Mouse (Mus musculus) heart, embryonic 16.5 days (tissue): ENCODE results near the gene Lemd2. TPM values are rescaled to one million over a fixed set of nuclear protein-coding genes. Genes with fewer than 3 reads are reported as not detected.

Experiments used
- ATAC-seq: fragments of 200-750 bp; cut with Nextera tagmentation; replicated peaks from 2 replicates; pipeline ENCODE4 v1.8.0; 2017; ENCODE audit warnings: moderate number of reproducible peaks; ENCODE audit not compliant: insufficient read depth, low FRiP score; ENCODE audit errors: extremely low read depth
- H3K27ac ChIP-seq: fragments of 300-500 bp; sonication (generic); 2 replicates; pipeline ENCODE4 v1.5.1; 2014; ENCODE audit warnings: mild to moderate bottlenecking, low read length, control low read depth, moderate library complexity
- H3K27me3 ChIP-seq: fragments of 300-500 bp; sonication (generic); 2 replicates; pipeline ENCODE4 v1.6.1; 2014; ENCODE audit warnings: low read length, mixed read lengths; ENCODE audit not compliant: control insufficient read depth, insufficient read depth
- H3K36me3 ChIP-seq: fragments of 300-500 bp; sonication (generic); 2 replicates; pipeline ENCODE4 v1.6.1; 2014; ENCODE audit not compliant: control insufficient read depth, insufficient read depth
- H3K4me1 ChIP-seq: fragments of 300-500 bp; sonication (generic); 2 replicates; pipeline ENCODE4 v1.6.1; 2014; ENCODE audit warnings: low read length, mixed read lengths; ENCODE audit not compliant: control insufficient read depth, insufficient read depth
- H3K4me2 ChIP-seq: fragments of 300-500 bp; sonication (generic); 2 replicates; pipeline ENCODE4 v1.6.1; 2014; ENCODE audit warnings: low read depth, mild to moderate bottlenecking, control low read depth, low read length
- H3K4me3 ChIP-seq: fragments of 300-500 bp; sonication (generic); 2 replicates; pipeline ENCODE4 v1.5.1; 2014; ENCODE audit warnings: mild to moderate bottlenecking, control low read depth, low read length
- H3K9ac ChIP-seq: fragments of 300-500 bp; sonication (generic); 2 replicates; pipeline ENCODE4 v1.6.1; 2014; ENCODE audit warnings: low read length, control low read depth
- H3K9me3 ChIP-seq: fragments of 300-500 bp; sonication (generic); replicated peaks from 2 replicates; pipeline ENCODE4 v1.6.1; 2016; ENCODE audit warnings: low read length; ENCODE audit not compliant: control insufficient read depth
- WGBS: fragments of 180-500 bp; shearing (Covaris S2); extraction: QIAGEN DNeasy Blood & Tissue Kit; methylation state at CpG from one replicate; pipeline ENCODE4 v1.1.7; 2014; 5-methylcytosine and 5-hydroxymethylcytosine counted together
- polyA plus RNA-seq: library from polyadenylated mRNA; unstranded; fragments of >200 nt; fragmentation: Nextera tagmentation; extraction: Ambion mirVana; gene quantifications from 2 replicates; pipeline ENCODE4 v1.2.1, GENCODE M21; 2015

Lemd2 gene
- polyA plus RNA-seq, 1 experiment from 2014 or later = 6.3 TPM

GRCm38 (mm10) chr17:27183667-27184292 is 20.5 kb downstream of the Lemd2 start:
- H3K4me3 ChIP-seq = no peak overlapping the region
- no peak overlapping the region for H3K27ac ChIP-seq
- ATAC-seq = no peak
- H3K4me2 ChIP-seq = no peak overlapping the region
- 83% methylated on average over 12 of the region's 12 CpGs for WGBS
- H3K9ac ChIP-seq = no peak overlapping the region
- no peaks in the 10 kb centered on the region for H3K4me1 ChIP-seq
- H3K27me3 ChIP-seq = peaks cover 5% of the 10 kb centered on the region; the same call in 1 of the 2 replicates
- H3K36me3 ChIP-seq = no peaks in the 10 kb centered on the region
- no peaks in the 10 kb centered on the region for H3K9me3 ChIP-seq

GRCm38 (mm10) chr17:27182401-27182800 is 21.9 kb downstream of the Lemd2 start:
- Histone ChIP-seq H3K27ac (no peak overlapping the region), H3K36me3 (no peaks in the 10 kb centered on the region), H3K9me3 (no peaks in the 10 kb centered on the region; the same call in 1 of the 2 replicates), H3K4me2 (no peak overlapping the region), H3K4me1 (no peaks in the 10 kb centered on the region), H3K27me3 (peaks cover 5% of the 10 kb centered on the region; the same call in 1 of the 2 replicates), H3K4me3 (no peak overlapping the region), H3K9ac (no peak overlapping the region)
- ATAC-seq = no peak
- 71% methylated on average over 5 of the region's 5 CpGs for WGBS

DNA sequence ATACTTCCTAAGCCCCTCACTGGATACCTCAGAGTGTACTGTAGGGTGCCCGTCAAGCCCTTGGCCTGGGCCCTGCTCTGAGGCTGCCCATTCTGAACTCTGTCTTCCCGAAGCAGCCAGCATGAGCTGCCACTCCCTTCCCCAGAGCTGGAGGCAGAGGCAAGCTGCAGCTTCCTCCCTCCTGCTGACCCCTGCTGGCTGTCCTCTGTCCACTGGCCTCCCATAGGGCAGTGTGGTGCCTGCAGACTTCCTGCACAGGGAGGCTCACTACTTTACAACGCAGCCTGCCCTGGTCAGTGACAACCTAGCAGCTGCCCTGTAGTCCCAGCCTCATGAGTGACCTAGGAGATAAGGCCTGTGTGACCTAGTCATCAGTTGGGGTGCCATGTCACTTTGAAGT is 22.6 kb downstream of the Lemd2 start:
- Histone ChIP-seq H3K9me3 (no peaks in the 10 kb centered on the region; the same call in 1 of the 2 replicates), H3K36me3 (no peaks in the 10 kb centered on the region), H3K4me2 (no peak overlapping the region), H3K4me1 (no peaks in the 10 kb centered on the region), H3K27me3 (peaks cover 5% of the 10 kb centered on the region; the same call in 1 of the 2 replicates), H3K4me3 (no peak overlapping the region), H3K9ac (no peak overlapping the region), H3K27ac (no peak overlapping the region)
- ATAC-seq = peak; percentile 60
- 16% methylated on average over 3 of the region's 3 CpGs for WGBS

GRCm38 (mm10) chr17:27179681-27180280 is 24.5 kb downstream of the Lemd2 start:
- H3K9me3 ChIP-seq = no peaks in the 10 kb centered on the region; the same call in 1 of the 2 replicates
- H3K9ac ChIP-seq = no peak overlapping the region
- no peak overlapping the region for H3K4me2 ChIP-seq
- no peaks in the 10 kb centered on the region for H3K36me3 ChIP-seq
- H3K27me3 ChIP-seq = no peaks in the 10 kb centered on the region
- ATAC-seq = no peak
- no peak overlapping the region for H3K27ac ChIP-seq
- H3K4me1 ChIP-seq = no peaks in the 10 kb centered on the region
- H3K4me3 ChIP-seq = no peak overlapping the region
- 57% methylated on average over 12 of the region's 12 CpGs for WGBS

- Histone ChIP-seq H3K9ac (no peak overlapping the region), H3K9me3 (no peaks in the 10 kb centered on the region; the same call in 1 of the 2 replicates), H3K4me2 (no peak overlapping the region), H3K4me3 (no peak overlapping the region), H3K27me3 (no peaks in the 10 kb centered on the region), H3K4me1 (no peaks in the 10 kb centered on the region), H3K27ac (no peak overlapping the region), H3K36me3 (no peaks in the 10 kb centered on the region)
- no peak for ATAC-seq
- 86% methylated on average over 17 of the region's 17 CpGs for WGBS
These were observed 25.7 kb downstream of the Lemd2 start for GRCm38 (mm10) chr17:27178427-27179177.

DNA sequence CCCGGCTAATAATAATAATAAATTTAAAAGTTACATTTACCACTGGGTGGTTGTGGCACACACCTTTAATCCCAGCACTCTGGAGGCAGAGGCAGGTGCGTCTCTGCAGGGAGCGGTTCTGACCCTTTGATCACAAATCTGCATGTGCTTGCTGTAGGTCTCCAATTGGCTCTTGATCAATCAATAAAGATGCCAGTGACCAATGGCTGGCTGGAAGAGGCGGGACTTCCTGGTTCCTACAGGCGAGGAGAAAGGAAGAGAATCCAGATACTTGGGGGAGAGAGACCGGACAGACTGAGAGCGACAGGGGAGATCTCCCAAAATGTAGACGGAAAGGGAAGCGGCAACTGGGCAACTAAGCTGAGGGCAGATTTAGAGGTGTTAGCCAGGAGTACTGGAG is 26.2 kb downstream of the Lemd2 start:
- Histone ChIP-seq H3K36me3 (no peaks in the 10 kb centered on the region), H3K9me3 (no peaks in the 10 kb centered on the region; the same call in 1 of the 2 replicates), H3K4me2 (no peak overlapping the region), H3K9ac (no peak overlapping the region), H3K27ac (no peak overlapping the region), H3K4me1 (no peaks in the 10 kb centered on the region), H3K4me3 (no peak overlapping the region), H3K27me3 (no peaks in the 10 kb centered on the region)
- no peak for ATAC-seq
- WGBS = 81% methylated on average over 9 of the region's 9 CpGs

DNA sequence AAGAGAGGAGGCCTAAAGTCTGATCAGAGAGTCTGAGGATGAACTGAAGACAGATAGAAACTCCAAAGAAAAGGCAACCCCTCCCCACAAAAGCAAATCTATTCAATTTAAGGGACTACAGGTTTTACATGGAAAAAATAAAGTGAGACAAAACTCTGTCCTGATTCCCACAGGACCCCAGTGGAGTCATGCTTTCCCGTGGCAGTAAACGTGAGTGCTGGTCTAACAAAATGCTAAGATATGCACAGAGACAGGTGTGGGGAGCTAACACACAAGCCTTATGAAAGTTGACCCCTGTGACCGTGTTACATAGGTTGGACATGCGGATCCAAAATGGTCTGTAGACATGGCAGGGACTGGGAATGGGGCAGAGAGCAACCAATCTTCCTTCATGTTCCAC is 27.5 kb downstream of the Lemd2 start:
- no peaks in the 10 kb centered on the region for H3K36me3 ChIP-seq
- no peaks in the 10 kb centered on the region for H3K27me3 ChIP-seq
- H3K4me2 ChIP-seq = no peak overlapping the region
- H3K4me1 ChIP-seq = no peaks in the 10 kb centered on the region
- ATAC-seq = no peak
- WGBS = 85% methylated on average over 4 of the region's 4 CpGs
- H3K27ac ChIP-seq = no peak overlapping the region
- H3K9me3 ChIP-seq = no peaks in the 10 kb centered on the region; the same call in 1 of the 2 replicates
- no peak overlapping the region for H3K9ac ChIP-seq
- H3K4me3 ChIP-seq = no peak overlapping the region

- Histone ChIP-seq H3K4me2 (no peak overlapping the region), H3K27ac (no peak overlapping the region), H3K4me3 (no peak overlapping the region), H3K27me3 (no peaks in the 10 kb centered on the region), H3K9me3 (no peaks in the 10 kb centered on the region; the same call in 1 of the 2 replicates), H3K36me3 (no peaks in the 10 kb centered on the region), H3K4me1 (no peaks in the 10 kb centered on the region), H3K9ac (no peak overlapping the region)
- ATAC-seq = no peak
- WGBS = 65% methylated on average over 3 of the region's 3 CpGs
These were observed 28.0 kb downstream of the Lemd2 start for GRCm38 (mm10) chr17:27176287-27176686.
